Mouse (Mus musculus): ENCODE measurements around the gene Zfp324. TPM values are rescaled to one million over a fixed set of nuclear protein-coding genes. Genes with fewer than 3 reads are reported as not detected.

The Zfp324 gene
- polyA plus RNA-seq, 1 experiment = 1.5 TPM

- TF ChIP-seq CTCF (IDR thresholded peaks at IDR 0.05; ENCODE audit: low read depth, low read length) (peak; percentile 87), POLR2A (IDR thresholded peaks at IDR 0.05; ENCODE audit: insufficient read depth, low read length) (no peak), EP300 (IDR thresholded peaks at IDR 0.05; ENCODE audit: insufficient read depth, low read depth, low read length) (0 out of 2 replicates have a peak, but pooled peaks have one; percentile 10)
- Histone ChIP-seq H3K9me3 (replicated peaks; ENCODE audit: control insufficient read depth, insufficient read depth, low read length, poor library complexity, severe bottlenecking) (no peaks in the 10 kb centered on the region), H3K4me3 (ENCODE audit: low read depth, low read length) (peak overlapping the region; percentile 97), H3K4me1 (ENCODE audit: control insufficient read depth, insufficient read depth, low read length) (no peaks in the 10 kb centered on the region), H3K36me3 (ENCODE audit: control insufficient read depth, insufficient read depth, low read length, poor library complexity, severe bottlenecking) (no peaks in the 10 kb centered on the region), H3K9ac (ENCODE audit: low read depth, poor library complexity, severe bottlenecking) (peak overlapping the region; percentile 92), H3K27me3 (ENCODE audit: control insufficient read depth, insufficient read depth, low read length, poor library complexity, severe bottlenecking) (no peaks in the 10 kb centered on the region), H3K27ac (ENCODE audit: insufficient read depth, low read length) (peak overlapping the region; percentile 98)
Measured at GRCm38 (mm10) chr7:13009143-13010004, 43.7 kb downstream of the Zfp324 start.

DNA sequence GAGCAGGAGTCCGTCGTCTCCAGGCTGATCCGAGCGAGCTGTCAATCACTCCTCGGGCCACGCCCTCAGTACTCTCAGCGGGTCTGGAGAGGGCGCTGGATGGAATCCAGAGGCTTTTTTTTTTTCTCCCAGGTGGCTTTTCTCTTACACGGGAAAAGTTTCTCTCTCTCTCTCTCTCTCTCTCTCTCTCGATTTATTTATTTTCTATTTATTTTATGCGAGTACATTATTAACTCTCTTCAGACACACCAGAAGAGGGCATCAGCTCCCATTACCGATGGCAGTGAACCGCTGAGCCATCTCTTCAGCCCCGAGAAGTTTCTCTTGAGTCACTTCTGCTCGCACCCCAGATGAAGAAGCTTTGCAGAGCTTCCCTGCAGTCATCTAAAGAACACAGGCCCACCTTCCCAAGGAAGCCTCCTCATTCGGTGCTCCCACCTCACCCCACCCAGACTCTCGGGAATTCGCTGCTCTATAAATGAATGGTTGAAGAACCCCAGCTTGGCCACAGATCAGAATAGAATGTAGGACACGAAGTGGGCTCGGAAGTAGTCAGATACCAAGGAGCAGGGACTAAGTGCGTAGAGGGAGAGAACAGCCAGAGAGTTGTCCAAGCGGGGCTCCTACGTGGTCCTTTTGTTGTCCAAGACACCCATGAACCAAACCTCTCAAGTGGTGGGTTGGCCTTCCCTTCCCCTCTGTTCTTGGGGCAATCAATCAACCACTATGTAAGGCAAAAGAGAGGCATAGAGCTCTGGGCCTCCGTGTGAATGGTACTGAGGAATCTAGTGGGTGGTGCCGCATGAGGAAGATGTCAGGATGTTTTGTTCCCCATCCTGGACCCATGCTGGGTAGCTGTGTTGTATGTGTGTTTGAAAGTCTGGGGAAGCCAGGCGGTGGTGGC is 44.6 kb downstream of the Zfp324 start, which contains the start of gene Zbtb45:
Gene Zbtb45 (minus strand): TSS at position 30 of the 904 bp plus-strand sequence.
- no peaks in the 10 kb centered on the region for H3K36me3 ChIP-seq (ENCODE audit: control insufficient read depth, insufficient read depth, low read length, poor library complexity, severe bottlenecking)
- peak within 1 kb of the TSS; percentile 92 for H3K9ac ChIP-seq (ENCODE audit: low read depth, poor library complexity, severe bottlenecking)
- no peak for TF ChIP-seq EP300 (IDR thresholded peaks at IDR 0.05; ENCODE audit: insufficient read depth, low read depth, low read length)
- no peak for TF ChIP-seq CTCF (IDR thresholded peaks at IDR 0.05; ENCODE audit: low read depth, low read length)
- TF ChIP-seq POLR2A (IDR thresholded peaks at IDR 0.05; ENCODE audit: insufficient read depth, low read length) = no peak
- peak within 1 kb of the TSS; percentile 98 for H3K27ac ChIP-seq (ENCODE audit: insufficient read depth, low read length)
- H3K27me3 ChIP-seq (ENCODE audit: control insufficient read depth, insufficient read depth, low read length, poor library complexity, severe bottlenecking) = no peaks in the 10 kb centered on the region
- peaks cover 1% of the 10 kb centered on the region for H3K4me1 ChIP-seq (ENCODE audit: control insufficient read depth, insufficient read depth, low read length)
- no peaks in the 10 kb centered on the region for H3K9me3 ChIP-seq (replicated peaks; ENCODE audit: control insufficient read depth, insufficient read depth, low read length, poor library complexity, severe bottlenecking)
- peak within 1 kb of the TSS; percentile 97 for H3K4me3 ChIP-seq (ENCODE audit: low read depth, low read length)

- Histone ChIP-seq H3K36me3 (ENCODE audit: control insufficient read depth, insufficient read depth, low read length, poor library complexity, severe bottlenecking) (no peaks in the 10 kb centered on the region), H3K4me3 (ENCODE audit: low read depth, low read length) (no peak overlapping the region), H3K9me3 (replicated peaks; ENCODE audit: control insufficient read depth, insufficient read depth, low read length, poor library complexity, severe bottlenecking) (no peaks in the 10 kb centered on the region), H3K27ac (ENCODE audit: insufficient read depth, low read length) (peak overlapping the region; percentile 100), H3K4me1 (ENCODE audit: control insufficient read depth, insufficient read depth, low read length) (peaks cover 1% of the 10 kb centered on the region), H3K27me3 (ENCODE audit: control insufficient read depth, insufficient read depth, low read length, poor library complexity, severe bottlenecking) (no peaks in the 10 kb centered on the region), H3K9ac (ENCODE audit: low read depth, poor library complexity, severe bottlenecking) (peak overlapping the region; percentile 64)
- no peak for TF ChIP-seq EP300 (IDR thresholded peaks at IDR 0.05; ENCODE audit: insufficient read depth, low read depth, low read length)
- no peak for TF ChIP-seq CTCF (IDR thresholded peaks at IDR 0.05; ENCODE audit: low read depth, low read length)
- TF ChIP-seq POLR2A (IDR thresholded peaks at IDR 0.05; ENCODE audit: insufficient read depth, low read length) = no peak
Measured at GRCm38 (mm10) chr7:13013671-13014070, 48.0 kb downstream of the Zfp324 start.

DNA sequence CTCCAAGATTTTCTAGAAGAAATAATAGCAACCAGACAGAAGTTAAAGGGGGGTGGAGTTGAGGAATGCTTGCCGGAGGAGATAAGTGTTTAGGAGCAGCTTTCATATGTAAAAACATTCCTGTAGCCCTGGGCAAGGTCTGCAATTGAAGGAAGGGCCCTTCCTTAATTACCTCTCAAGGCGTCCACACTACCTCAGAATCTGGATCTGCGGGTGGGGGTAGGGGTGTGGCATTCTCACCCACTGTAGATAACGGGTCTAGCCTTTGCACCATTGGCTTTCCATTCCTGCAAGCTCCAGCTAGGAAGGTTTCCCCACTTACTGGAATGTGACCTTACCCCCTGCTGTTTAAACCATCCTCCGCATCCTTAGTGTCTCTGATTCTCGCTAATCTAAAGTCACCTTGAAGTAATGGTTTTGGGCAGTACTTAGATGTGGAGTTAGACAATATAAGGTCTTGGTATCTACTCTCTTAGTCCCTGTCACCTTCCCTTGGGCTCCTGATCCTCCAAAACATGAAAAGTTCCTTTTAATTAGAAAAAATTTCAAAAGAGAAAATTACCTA is 48.7 kb downstream of the Zfp324 start:
- Histone ChIP-seq H3K9me3 (replicated peaks; ENCODE audit: control insufficient read depth, insufficient read depth, low read length, poor library complexity, severe bottlenecking) (no peaks in the 10 kb centered on the region), H3K27ac (ENCODE audit: insufficient read depth, low read length) (peak overlapping the region; percentile 100), H3K4me3 (ENCODE audit: low read depth, low read length) (no peak overlapping the region), H3K4me1 (ENCODE audit: control insufficient read depth, insufficient read depth, low read length) (peaks cover 1% of the 10 kb centered on the region), H3K27me3 (ENCODE audit: control insufficient read depth, insufficient read depth, low read length, poor library complexity, severe bottlenecking) (no peaks in the 10 kb centered on the region), H3K9ac (ENCODE audit: low read depth, poor library complexity, severe bottlenecking) (peak overlapping the region; percentile 64; the same call in 1 of the 2 replicates), H3K36me3 (ENCODE audit: control insufficient read depth, insufficient read depth, low read length, poor library complexity, severe bottlenecking) (no peaks in the 10 kb centered on the region)
- TF ChIP-seq CTCF (IDR thresholded peaks at IDR 0.05; ENCODE audit: low read depth, low read length) = no peak
- TF ChIP-seq EP300 (IDR thresholded peaks at IDR 0.05; ENCODE audit: insufficient read depth, low read depth, low read length) = peak; percentile 99
- no peak for TF ChIP-seq POLR2A (IDR thresholded peaks at IDR 0.05; ENCODE audit: insufficient read depth, low read length)

DNA sequence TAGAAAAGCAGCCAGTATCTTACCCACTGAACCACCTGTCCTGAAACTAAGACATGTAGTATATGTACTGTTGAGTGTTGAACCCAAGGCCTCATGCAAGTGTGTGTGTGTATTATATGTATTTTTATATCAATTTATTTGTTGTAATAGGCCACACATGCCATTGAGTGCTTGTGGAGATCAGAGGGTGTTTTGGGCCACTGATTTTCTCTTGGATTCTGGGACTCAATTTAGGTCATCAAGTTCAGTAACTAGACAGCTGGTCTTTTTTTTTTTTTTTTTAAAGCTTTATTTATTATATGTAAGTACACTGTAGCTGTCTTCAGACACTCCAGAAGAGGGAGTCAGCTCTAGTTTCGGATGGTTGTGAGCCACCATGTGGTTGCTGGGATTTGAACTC is 49.6 kb downstream of the Zfp324 start:
- TF ChIP-seq EP300 (IDR thresholded peaks at IDR 0.05; ENCODE audit: insufficient read depth, low read depth, low read length) (no peak), CTCF (IDR thresholded peaks at IDR 0.05; ENCODE audit: low read depth, low read length) (no peak), POLR2A (IDR thresholded peaks at IDR 0.05; ENCODE audit: insufficient read depth, low read length) (no peak)
- H3K27ac ChIP-seq (ENCODE audit: insufficient read depth, low read length) = peak overlapping the region; percentile 89
- H3K9ac ChIP-seq (ENCODE audit: low read depth, poor library complexity, severe bottlenecking) = no peak overlapping the region
- H3K27me3 ChIP-seq (ENCODE audit: control insufficient read depth, insufficient read depth, low read length, poor library complexity, severe bottlenecking) = no peaks in the 10 kb centered on the region
- H3K4me1 ChIP-seq (ENCODE audit: control insufficient read depth, insufficient read depth, low read length) = peaks cover 1% of the 10 kb centered on the region
- no peaks in the 10 kb centered on the region for H3K36me3 ChIP-seq (ENCODE audit: control insufficient read depth, insufficient read depth, low read length, poor library complexity, severe bottlenecking)
- H3K9me3 ChIP-seq (replicated peaks; ENCODE audit: control insufficient read depth, insufficient read depth, low read length, poor library complexity, severe bottlenecking) = no peaks in the 10 kb centered on the region
- H3K4me3 ChIP-seq (ENCODE audit: low read depth, low read length) = no peak overlapping the region

Data from ES-Bruce4 (cell line).